ENCODE assay signal across 31 mouse cellular contexts in genomic region chr11:115169430-115169829, GRCm38 (mm10). TPM values are rescaled to one million over a fixed set of nuclear protein-coding genes. Genes with fewer than 3 reads are reported as not detected.
"Had no signal": no experiment of that assay in that cellular context is flagged by ENCODE, and none has a peak within 500 bp of the region (broad histone marks: within the 10 kb centered on the region; RNA-seq: fewer than 3 reads in every experiment).

No protein-coding gene starts in this region.

- ATAC-seq: liver, embryonic 12.5 days; lung, postnatal 0 days; midbrain, embryonic 13.5 days; midbrain, embryonic 15.5 days had no signal

- H3K9ac ChIP-seq: limb, embryonic 12.5 days; limb, embryonic 13.5 days; limb, embryonic 15.5 days; liver, embryonic 12.5 days; liver, embryonic 13.5 days; liver, embryonic 14.5 days; liver, embryonic 15.5 days; lung, embryonic 14.5 days; lung, embryonic 15.5 days; midbrain, embryonic 12.5 days; midbrain, embryonic 13.5 days; midbrain, embryonic 15.5 days; neural tube, embryonic 12.5 days had no signal

- H3K9me3 ChIP-seq: limb, embryonic 10.5 days; limb, embryonic 12.5 days; limb, embryonic 13.5 days; limb, embryonic 15.5 days; liver, embryonic 12.5 days; liver, embryonic 13.5 days; liver, embryonic 15.5 days; lung, embryonic 15.5 days; megakaryocyte, embryonic 14.5 days; midbrain, embryonic 10.5 days; midbrain, embryonic 12.5 days; midbrain, embryonic 13.5 days; midbrain, embryonic 15.5 days; neural tube, embryonic 12.5 days had no signal

- H3K4me2 ChIP-seq: limb, embryonic 12.5 days; limb, embryonic 13.5 days; limb, embryonic 15.5 days; liver, embryonic 11.5 days; liver, embryonic 12.5 days; liver, embryonic 13.5 days; liver, embryonic 15.5 days; lung, embryonic 14.5 days; lung, embryonic 15.5 days; midbrain, embryonic 12.5 days; midbrain, embryonic 13.5 days; midbrain, embryonic 15.5 days; neural tube, embryonic 12.5 days had no signal

- H3K27ac ChIP-seq: left cerebral cortex, adult 2 months; limb, embryonic 10.5 days; limb, embryonic 12.5 days; limb, embryonic 13.5 days; limb, embryonic 15.5 days; liver, embryonic 12.5 days; liver, embryonic 13.5 days; liver, embryonic 14.5 days; liver, embryonic 15.5 days; lung, embryonic 15.5 days; macrophage; midbrain, embryonic 10.5 days; midbrain, embryonic 12.5 days; midbrain, embryonic 13.5 days; midbrain, embryonic 15.5 days; neural tube, embryonic 12.5 days had no signal

- H3K4me3 ChIP-seq: left cerebral cortex, adult 2 months; limb, embryonic 10.5 days; limb, embryonic 12.5 days; limb, embryonic 13.5 days; limb, embryonic 15.5 days; liver, embryonic 12.5 days; liver, embryonic 13.5 days; liver, embryonic 15.5 days; lung, embryonic 15.5 days; megakaryocyte, embryonic 14.5 days; midbrain, embryonic 10.5 days; midbrain, embryonic 12.5 days; midbrain, embryonic 13.5 days; midbrain, embryonic 15.5 days; myocyte; neural tube, embryonic 12.5 days had no signal

- DNase-seq: left cerebral cortex, postnatal 4 days; liver; liver, embryonic 13.5 days; lung, adult 18-20 months; lung, adult 2 months; lung, embryonic 14.5 days; lung, postnatal 10 days; lung, postnatal 14 days; lung, postnatal 36 days; lung, postnatal 4 days; midbrain, embryonic 14.5 days had no signal

- H3K36me3 ChIP-seq: limb, embryonic 10.5 days; limb, embryonic 12.5 days; limb, embryonic 13.5 days; limb, embryonic 15.5 days; lung, embryonic 15.5 days; midbrain, embryonic 10.5 days; midbrain, embryonic 12.5 days; midbrain, embryonic 13.5 days; midbrain, embryonic 15.5 days; neural tube, embryonic 12.5 days had no signal

- H3K27me3 ChIP-seq: liver, embryonic 12.5 days; megakaryocyte, embryonic 14.5 days had no signal

RNA-seq across cellular contexts. Expression of gene Cd300lf, which starts 35.6 kb away (rescaled TPM):
- polyA plus RNA-seq: midbrain, embryonic 14.5 days; myocyte; neural tube, embryonic 11.5 days; neural tube, embryonic 12.5 days had no signal
